Mouse (Mus musculus): ENCODE data around the gene Slc10a7.
A peak's percentile ranks its signal among the peaks of the same experiment; 100 is the strongest.

The Slc10a7 gene

GRCm38 (mm10) chr8:78734721-78735517 is 225.8 kb downstream of the Slc10a7 start:
- no peak for DNase-seq (ENCODE audit: low read depth, low spot score)

DNA sequence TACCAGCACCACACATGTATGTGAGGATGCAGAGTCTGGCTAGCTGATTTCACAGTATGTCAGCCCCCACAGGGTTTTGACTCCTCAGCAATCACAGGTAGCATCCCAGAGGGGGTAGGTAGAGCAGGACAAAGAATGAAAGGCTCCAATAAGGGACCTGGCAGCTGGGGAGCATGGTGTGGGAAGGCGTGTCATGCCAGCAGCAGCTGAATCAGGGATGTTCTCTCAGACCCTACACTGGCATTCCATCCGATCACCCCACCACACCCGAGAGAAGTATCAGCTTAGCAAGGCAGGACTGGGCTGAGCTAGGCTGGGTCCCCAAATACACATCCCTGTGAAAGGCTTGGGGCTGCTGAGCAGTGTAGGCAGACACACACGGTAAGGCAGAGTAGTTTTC is 229.2 kb downstream of the Slc10a7 start:
- DNase-seq (ENCODE audit: low read depth, low spot score) = no peak

DNA sequence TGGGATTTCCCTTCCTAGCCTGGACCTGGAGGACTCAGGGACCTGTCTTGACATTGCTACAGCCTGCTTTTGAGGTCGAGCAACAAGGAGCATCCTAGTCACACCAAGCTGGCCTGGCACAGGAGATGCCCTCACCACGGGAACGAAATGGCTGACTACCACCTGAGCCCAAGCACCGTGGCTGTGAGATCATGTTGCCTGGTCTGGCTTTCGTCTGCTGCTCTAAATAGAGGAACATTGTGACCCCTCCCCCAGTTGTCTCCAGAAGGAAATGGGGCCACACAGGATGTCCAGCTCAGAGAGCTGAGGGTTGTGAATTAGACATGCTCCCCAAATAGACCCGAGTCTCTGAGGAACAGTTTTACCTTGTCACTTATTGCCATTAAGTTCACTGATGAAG is 231.8 kb downstream of the Slc10a7 start:
- no peak for DNase-seq (ENCODE audit: low read depth, low spot score)

GRCm38 (mm10) chr8:78741496-78741895 is 232.3 kb downstream of the Slc10a7 start:
- DNase-seq (ENCODE audit: low read depth, low spot score) = no peak

- DNase-seq (ENCODE audit: low read depth, low spot score) = peak; percentile 43
Measured at GRCm38 (mm10) chr8:78741965-78742364, 232.8 kb downstream of the Slc10a7 start.

- peak; percentile 77 for DNase-seq (ENCODE audit: low read depth, low spot score)
Measured at GRCm38 (mm10) chr8:78742453-78742852, 233.3 kb downstream of the Slc10a7 start.

GRCm38 (mm10) chr8:78747052-78747451 is 237.9 kb downstream of the Slc10a7 start:
- DNase-seq (ENCODE audit: low read depth, low spot score) = no peak

- no peak for DNase-seq (ENCODE audit: low read depth, low spot score)
Measured at GRCm38 (mm10) chr8:78748701-78749100, 239.6 kb downstream of the Slc10a7 start.

DNA sequence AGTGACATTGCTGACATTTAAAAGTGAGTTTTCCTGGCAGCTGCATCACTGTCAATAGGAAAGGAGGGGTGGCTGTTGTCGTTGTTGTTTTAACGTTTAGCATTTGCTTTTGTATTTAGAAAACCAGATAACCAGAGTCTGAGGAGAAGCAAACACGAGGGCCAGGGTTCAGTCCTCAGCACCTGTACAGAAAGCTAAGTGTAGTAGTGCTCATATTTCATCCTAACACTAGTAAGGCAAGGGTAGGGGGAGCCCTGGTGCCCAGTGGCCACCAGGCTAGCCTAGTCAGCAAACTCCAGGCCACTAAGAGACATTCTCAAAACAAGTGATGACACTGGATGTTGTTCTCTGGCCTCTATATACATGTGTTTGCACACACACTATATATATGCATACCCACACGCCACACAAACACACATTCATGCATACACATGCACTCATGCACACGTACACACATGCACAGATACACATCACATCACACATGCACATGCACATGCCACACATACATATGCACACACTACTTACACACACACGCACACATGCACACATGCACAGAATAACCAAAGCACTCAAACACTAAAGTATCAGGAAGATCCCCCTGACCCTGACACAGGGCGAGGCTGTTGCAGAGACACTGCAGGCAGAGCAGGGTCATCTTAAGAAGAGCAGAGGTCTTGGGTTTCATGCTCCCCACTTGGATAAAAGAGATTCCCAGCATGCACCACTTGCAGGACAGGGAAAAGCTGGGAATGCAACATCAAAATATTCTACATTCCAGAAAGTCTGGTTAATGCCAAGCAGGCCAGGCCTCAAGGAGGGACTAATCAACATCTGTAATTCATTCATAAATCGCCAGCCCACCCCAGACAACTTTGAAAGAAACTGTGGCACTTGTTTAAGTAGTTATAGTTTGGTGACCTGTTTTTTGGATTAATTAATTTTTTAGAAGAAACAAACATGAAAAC is 241.0 kb downstream of the Slc10a7 start:
- DNase-seq (ENCODE audit: low read depth, low spot score) = no peak

DNA sequence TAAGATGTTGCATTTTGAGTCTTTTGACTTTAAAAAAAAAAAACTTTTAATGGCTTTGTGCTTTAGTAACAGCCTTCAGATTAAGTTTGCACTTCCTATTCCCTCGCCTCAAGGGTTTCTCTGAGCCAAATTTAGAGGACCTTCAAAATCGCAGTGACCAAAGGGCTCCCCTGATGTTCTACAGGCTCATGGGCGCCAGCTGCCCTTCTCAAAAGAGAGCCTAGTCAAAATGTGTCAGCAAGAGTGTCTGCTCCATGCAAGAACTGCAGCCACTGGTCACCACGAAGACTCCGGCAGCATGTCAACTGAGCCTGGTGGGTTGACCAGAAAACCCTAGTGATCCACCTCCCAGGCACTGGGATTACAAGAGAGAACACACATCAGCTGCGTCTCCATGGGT is 242.0 kb downstream of the Slc10a7 start:
- DNase-seq (ENCODE audit: low read depth, low spot score) = no peak

GRCm38 (mm10) chr8:78754986-78755385 is 245.8 kb downstream of the Slc10a7 start:
- DNase-seq (ENCODE audit: low read depth, low spot score) = no peak

DNA sequence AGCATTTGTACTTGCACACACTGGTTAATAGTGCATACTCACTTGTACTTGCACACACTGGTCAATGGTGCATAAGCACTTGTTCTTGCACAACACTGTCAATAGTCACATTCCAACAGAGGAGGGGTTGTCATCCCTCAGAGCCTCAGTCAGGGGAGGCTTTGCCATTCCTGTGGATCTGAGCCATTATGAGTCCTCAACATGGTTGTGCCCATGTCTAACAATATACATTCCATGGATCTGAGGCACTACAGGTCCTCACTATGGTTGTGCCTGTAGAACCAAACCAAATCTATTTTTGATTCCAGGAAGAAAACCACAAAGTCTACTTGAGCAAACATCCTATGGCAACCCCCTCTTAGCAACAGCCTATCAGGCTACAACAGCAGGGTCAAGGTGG is 250.0 kb downstream of the Slc10a7 start:
- DNase-seq (ENCODE audit: low read depth, low spot score) = no peak

DNA sequence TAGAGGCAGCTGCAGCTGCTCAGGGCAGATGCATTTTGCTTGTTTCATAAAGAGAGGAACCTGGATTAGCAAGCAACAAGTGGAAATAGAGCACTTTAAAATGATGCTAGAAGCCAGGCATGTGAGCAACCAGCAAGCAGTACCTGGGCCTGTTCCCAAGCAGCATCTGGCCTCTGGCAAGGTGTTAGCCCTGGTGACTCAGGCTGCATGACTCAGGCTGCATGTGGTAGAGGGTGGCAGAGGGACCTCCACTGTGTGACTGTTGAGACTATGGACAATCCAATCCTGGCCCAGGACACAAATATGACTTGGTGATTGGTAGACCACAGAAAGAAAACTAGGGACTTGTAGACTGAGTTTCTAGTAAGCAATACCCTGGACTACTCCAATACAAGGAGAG is 255.8 kb downstream of the Slc10a7 start:
- no peak for DNase-seq (ENCODE audit: low read depth, low spot score)

DNA sequence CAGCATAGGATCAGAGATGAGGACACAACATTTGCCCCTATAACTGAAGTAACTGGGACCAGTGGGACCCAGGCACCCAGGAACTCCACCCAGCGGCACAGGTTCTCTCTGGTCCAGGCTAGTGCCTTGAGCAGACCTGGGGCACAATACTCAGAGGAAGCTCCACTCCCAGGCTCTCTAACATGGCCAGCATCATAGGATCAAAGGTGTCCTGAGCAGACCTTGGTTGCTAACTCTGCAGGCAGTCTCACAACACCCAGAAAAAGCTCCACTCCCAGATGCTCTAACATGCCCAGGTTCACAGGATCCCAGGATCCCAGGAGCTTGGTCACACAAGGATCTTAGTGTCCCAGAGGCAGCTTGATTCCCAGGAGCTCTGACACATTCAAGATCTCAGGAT is 256.4 kb downstream of the Slc10a7 start:
- no peak for DNase-seq (ENCODE audit: low read depth, low spot score)

DNA sequence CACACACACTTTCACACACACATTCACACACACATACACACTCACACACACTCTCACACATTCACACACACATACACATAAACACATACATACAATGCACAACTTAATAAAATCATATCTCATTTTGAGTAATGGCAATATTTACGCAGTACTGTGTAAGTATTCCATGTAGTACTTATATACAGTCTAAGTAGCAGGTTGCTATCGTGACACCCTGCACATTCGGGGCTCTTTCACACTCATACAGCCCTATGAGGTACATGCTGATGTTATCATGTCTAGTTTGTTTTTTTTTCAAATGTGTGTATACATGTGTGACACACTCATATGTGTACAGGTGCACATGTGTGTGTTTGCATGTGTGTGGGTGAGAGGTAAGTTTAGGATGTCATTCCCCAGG is 261.4 kb downstream of the Slc10a7 start:
- no peak for DNase-seq (ENCODE audit: low read depth, low spot score)

- no peak for DNase-seq (ENCODE audit: low read depth, low spot score)
Measured at GRCm38 (mm10) chr8:78771256-78771655, 262.1 kb downstream of the Slc10a7 start.

GRCm38 (mm10) chr8:78776816-78777215 is 267.7 kb downstream of the Slc10a7 start:
- DNase-seq (ENCODE audit: low read depth, low spot score) = no peak

Measured in forelimb bud, embryonic 11.5 days (tissue).